Mouse (Mus musculus): Measurements from ENCODE around the gene Gpr19. TPM values are rescaled to one million over a fixed set of nuclear protein-coding genes. Genes with fewer than 3 reads are reported as not detected.

Gene Gpr19
- polyA plus RNA-seq, 1 experiment from 2014 or later: 13.6 TPM

Other genes with a start within 250 kb of the Gpr19 start
- gene Dusp16, start 106.0 kb downstream of the Gpr19 start, polyA plus RNA-seq (2015; fragmentation: Nextera tagmentation; extraction: Ambion mirVana): 11.9 and 12.4 TPM in 2 replicates
- 2.8 TPM in 2 replicates for gene Crebl2, start 68.4 kb downstream of the Gpr19 start, polyA plus RNA-seq (2015; fragmentation: Nextera tagmentation; extraction: Ambion mirVana)
- 13.4 and 15.1 TPM in 2 replicates for gene Cdkn1b, start 21.8 kb upstream of the Gpr19 start, polyA plus RNA-seq (2015; fragmentation: Nextera tagmentation; extraction: Ambion mirVana)
- 3.7 and 4.4 TPM in 2 replicates for gene Apold1, start 83.1 kb upstream of the Gpr19 start, polyA plus RNA-seq (2015; fragmentation: Nextera tagmentation; extraction: Ambion mirVana)
- gene Ddx47, start 113.0 kb upstream of the Gpr19 start, polyA plus RNA-seq (2015; fragmentation: Nextera tagmentation; extraction: Ambion mirVana): 126 TPM in 2 replicates
- gene Gprc5a, start 167.1 kb upstream of the Gpr19 start, polyA plus RNA-seq (2015; fragmentation: Nextera tagmentation; extraction: Ambion mirVana): 14.3 and 16.7 TPM in 2 replicates
- not detected in 2 replicates for gene Gprc5d, start 219.7 kb upstream of the Gpr19 start, polyA plus RNA-seq (2015; fragmentation: Nextera tagmentation; extraction: Ambion mirVana)